Mouse (Mus musculus) midbrain, embryonic 16.5 days (tissue): Measurements from ENCODE around the gene Galnt4. TPM values are rescaled to one million over a fixed set of nuclear protein-coding genes. Genes with fewer than 3 reads are reported as not detected.
"Not testable (repeated sequence)": the region's sequence is repeated elsewhere in the genome, so short reads cannot be mapped to it uniquely, and the experiment has no call there.

Source experiments
- ATAC-seq: fragments of 200-750 bp; cut with Nextera tagmentation; 2 replicates; pipeline ENCODE4 v1.8.0; 2017; ENCODE audit warnings: moderate TSS enrichment
- H3K27ac ChIP-seq: fragments of 300-500 bp; sonication (generic); 2 replicates; pipeline ENCODE4 v1.5.1; 2014; ENCODE audit warnings: mild to moderate bottlenecking, low read length, mixed read lengths
- H3K27me3 ChIP-seq: fragments of 300-500 bp; sonication (generic); 2 replicates; pipeline ENCODE4 v1.6.1; 2014; ENCODE audit warnings: low read depth, low read length, mixed read lengths; ENCODE audit not compliant: control insufficient read depth, insufficient read depth
- H3K36me3 ChIP-seq: fragments of 300-500 bp; sonication (generic); 2 replicates; pipeline ENCODE4 v1.6.1; 2014; ENCODE audit warnings: mild to moderate bottlenecking, low read length, moderate library complexity, mixed read lengths; ENCODE audit not compliant: control insufficient read depth, insufficient read depth
- H3K4me1 ChIP-seq: fragments of 300-500 bp; sonication (generic); 2 replicates; pipeline ENCODE4 v1.6.1; 2014; ENCODE audit warnings: mild to moderate bottlenecking, low read length, mixed read lengths; ENCODE audit not compliant: control insufficient read depth, insufficient read depth
- H3K4me2 ChIP-seq: fragments of 300-500 bp; sonication (generic); 2 replicates; pipeline ENCODE4 v1.6.1; 2014; ENCODE audit warnings: mild to moderate bottlenecking, low read length, mixed read lengths
- H3K4me3 ChIP-seq: fragments of 300-500 bp; sonication (generic); 2 replicates; pipeline ENCODE4 v1.5.1; 2014; ENCODE audit warnings: low read depth, mild to moderate bottlenecking, low read length, moderate library complexity, mixed read lengths
- H3K9ac ChIP-seq: fragments of 300-500 bp; sonication (generic); 2 replicates; pipeline ENCODE4 v1.6.1; 2014; ENCODE audit warnings: low read depth, low read length, mixed read lengths
- H3K9me3 ChIP-seq: fragments of 300-500 bp; sonication (generic); replicated peaks from 2 replicates; pipeline ENCODE4 v1.6.1; 2014; ENCODE audit warnings: mild to moderate bottlenecking, low read length, mixed read lengths; ENCODE audit not compliant: control insufficient read depth, poor library complexity, severe bottlenecking
- WGBS: fragments of 180-500 bp; shearing (Covaris S2); extraction: QIAGEN DNeasy Blood & Tissue Kit; methylation state at CpG from one replicate; pipeline ENCODE4 v1.1.7; 2014; 5-methylcytosine and 5-hydroxymethylcytosine counted together
- polyA plus RNA-seq: library from polyadenylated mRNA; unstranded; fragments of >200 nt; fragmentation: Nextera tagmentation; extraction: Ambion mirVana; gene quantifications from 2 replicates; pipeline ENCODE4 v1.2.1, GENCODE M21; 2015

The Galnt4 gene
- polyA plus RNA-seq, 1 experiment from 2014 or later: 2.6 TPM

DNA sequence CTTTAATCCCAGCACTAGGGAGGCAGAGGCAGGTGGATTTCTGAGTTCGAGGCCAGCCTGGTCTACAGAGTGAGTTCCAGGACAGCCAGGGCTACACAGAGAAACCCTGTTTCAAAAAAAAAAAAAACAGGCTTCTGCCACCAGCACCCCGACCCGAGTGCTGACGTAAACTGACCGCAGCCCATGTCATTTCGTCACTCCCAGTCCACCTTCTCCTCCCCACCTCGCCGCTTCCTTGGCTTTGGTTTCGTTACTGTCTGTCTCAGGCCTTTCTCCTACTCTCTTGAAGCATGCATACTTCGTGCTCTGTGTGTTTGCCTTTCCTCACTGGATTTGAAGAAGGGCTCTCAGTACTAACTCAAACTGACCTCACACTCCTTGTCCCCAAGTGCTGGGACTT is 49.7 kb downstream of the Galnt4 start:
- not testable (repeated sequence) for H3K27ac ChIP-seq, H3K9ac ChIP-seq, ATAC-seq, H3K4me3 ChIP-seq, H3K9me3 ChIP-seq, H3K4me2 ChIP-seq, H3K27me3 ChIP-seq, H3K4me1 ChIP-seq, H3K36me3 ChIP-seq
- 96% methylated on average over 10 of the region's 10 CpGs for WGBS

DNA sequence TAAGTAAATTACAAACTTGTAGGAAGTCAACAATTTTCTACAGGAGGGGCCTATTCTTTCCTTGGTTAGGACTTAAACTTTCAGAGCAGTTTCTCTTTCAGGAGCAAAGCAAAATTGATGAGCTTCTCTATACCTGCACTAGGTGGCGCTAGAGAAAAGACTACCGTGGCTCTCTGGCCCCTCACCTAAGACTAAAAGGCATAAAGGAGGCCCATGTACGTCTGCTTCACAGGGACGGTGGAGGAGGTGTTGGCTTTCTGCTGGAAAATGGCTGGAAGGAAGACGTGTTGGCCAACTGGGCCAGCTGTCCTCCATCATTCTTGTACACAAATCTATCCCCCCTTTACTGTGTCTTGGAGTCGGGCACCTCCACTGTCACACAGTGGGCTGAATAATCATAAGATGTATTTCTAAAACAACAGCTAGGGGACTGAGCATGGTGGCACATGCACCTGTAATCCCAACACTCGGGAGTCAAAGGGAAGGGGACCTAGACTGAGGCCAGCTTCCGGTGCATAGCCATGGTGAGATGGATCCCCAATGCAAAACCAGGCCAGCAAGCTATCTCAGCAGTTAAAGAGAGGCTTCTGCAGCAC is 54.1 kb downstream of the Galnt4 start:
- 37% methylated on average over 8 of the region's 8 CpGs for WGBS
- H3K27ac ChIP-seq: no peak overlapping the region
- peak; percentile 25; the same call in 1 of the 2 replicates for ATAC-seq
- H3K4me3 ChIP-seq: no peak overlapping the region
- H3K4me2 ChIP-seq: no peak overlapping the region
- no peaks in the 10 kb centered on the region for H3K9me3 ChIP-seq
- no peaks in the 10 kb centered on the region for H3K27me3 ChIP-seq
- H3K9ac ChIP-seq: no peak overlapping the region
- no peaks in the 10 kb centered on the region for H3K36me3 ChIP-seq
- H3K4me1 ChIP-seq: no peaks in the 10 kb centered on the region

Other genes starting within 250 kb of the Galnt4 start
- gene Atp2b1, start 193.8 kb upstream of the Galnt4 start, polyA plus RNA-seq: 238 and 246 TPM in 2 replicates
- 10.5 and 11.2 TPM in 2 replicates for gene Poc1b, start 1.1 kb upstream of the Galnt4 start, polyA plus RNA-seq
- not detected in 2 replicates for gene Phxr2, start 18.2 kb downstream of the Galnt4 start, polyA plus RNA-seq
- 28.7 and 32.9 TPM in 2 replicates for gene Dusp6, start 155.1 kb downstream of the Galnt4 start, polyA plus RNA-seq